Mouse (Mus musculus) gastrocnemius, postnatal 36 days (tissue): ENCODE measurements at regions not wholly inside any gene's neighbourhood (a gene's known extent, or its start where the extent isn't known, plus 50 kb on each side); places are given as distances from the start of the nearest gene placed in this dataset.

Experiments
- DNase-seq, 2 experiments: peaks; one replicate each; pipeline ENCODE4 v3.0.0; 2022
- intact Hi-C: fragments of 180-260 bp; cut with DNase I; formaldehyde crosslinking; loops from one replicate; pipeline ENCODE4 v1.15.1; 2025

- intact Hi-C loops, result no loop called here
- no peak for DNase-seq
Observed at GRCm38 (mm10) chr12:9357856-9358255, 212.1 kb upstream of the Osr1 start.

GRCm38 (mm10) chr12:9358872-9359271 lies 211.0 kb upstream of the Osr1 start:
- intact Hi-C loops, result no loop called here
- DNase-seq, result peak in 1 of 2 experiments; percentile 19

- no peak for DNase-seq
- intact Hi-C loops, result no loop called here
Observed at GRCm38 (mm10) chr12:9365931-9366330, 204.0 kb upstream of the Osr1 start.

GRCm38 (mm10) chr12:9368682-9369081 lies 201.2 kb upstream of the Osr1 start:
- intact Hi-C loops, result no loop called here
- no peak for DNase-seq

- DNase-seq, result no peak
- intact Hi-C loops, result no loop called here
Observed at GRCm38 (mm10) chr12:9401956-9402355, 168.0 kb upstream of the Osr1 start.

GRCm38 (mm10) chr12:9404981-9405380 lies 164.9 kb upstream of the Osr1 start:
- DNase-seq, result no peak
- intact Hi-C loops, result no loop called here

- DNase-seq, result no peak
Observed at GRCm38 (mm10) chr12:9419311-9419710, 150.6 kb upstream of the Osr1 start.

GRCm38 (mm10) chr12:9430656-9431055 lies 139.3 kb upstream of the Osr1 start:
- DNase-seq, result no peak

More at GRCm38 (mm10) chr12:9419311-9419710, 150.6 kb upstream of the Osr1 start:
- intact Hi-C loops, result no loop called here

GRCm38 (mm10) chr12:9438575-9439161 lies 131.2 kb upstream of the Osr1 start:
- intact Hi-C loops, result no loop called here
- peak in 1 of 2 experiments; percentile 17 for DNase-seq

More at GRCm38 (mm10) chr12:9430656-9431055, 139.3 kb upstream of the Osr1 start:
- intact Hi-C loops, result no loop called here

GRCm38 (mm10) chr12:9450620-9451019 lies 119.3 kb upstream of the Osr1 start:
- DNase-seq, result peak; percentile 10 to 16
- intact Hi-C loops, result no loop called here

- DNase-seq, result no peak
- intact Hi-C loops, result no loop called here
Observed at GRCm38 (mm10) chr12:9460193-9460592, 109.7 kb upstream of the Osr1 start.

- intact Hi-C loops, result no loop called here
- DNase-seq, result no peak
Observed at GRCm38 (mm10) chr12:9469655-9470470, 100.1 kb upstream of the Osr1 start.

GRCm38 (mm10) chr12:9475836-9476235 lies 94.1 kb upstream of the Osr1 start:
- intact Hi-C loops, result no loop called here
- no peak for DNase-seq

- intact Hi-C loops, result no loop called here
- no peak for DNase-seq
Observed at GRCm38 (mm10) chr12:9478201-9478600, 91.7 kb upstream of the Osr1 start.

- intact Hi-C loops, result no loop called here
Observed at GRCm38 (mm10) chr12:9487674-9488413, 82.1 kb upstream of the Osr1 start.

GRCm38 (mm10) chr12:9513926-9514325 lies 56.0 kb upstream of the Osr1 start:
- DNase-seq, result no peak

More at GRCm38 (mm10) chr12:9487674-9488413, 82.1 kb upstream of the Osr1 start:
- no peak for DNase-seq

GRCm38 (mm10) chr12:9518782-9519181 lies 51.1 kb upstream of the Osr1 start:
- intact Hi-C loops, result no loop called here
- DNase-seq, result no peak

More at GRCm38 (mm10) chr12:9513926-9514325, 56.0 kb upstream of the Osr1 start:
- intact Hi-C loops, result no loop called here

- intact Hi-C loops, result no loop called here
- no peak for DNase-seq
Observed at GRCm38 (mm10) chr12:9519346-9519745, 50.6 kb upstream of the Osr1 start.
